In the genomic region with DNA sequence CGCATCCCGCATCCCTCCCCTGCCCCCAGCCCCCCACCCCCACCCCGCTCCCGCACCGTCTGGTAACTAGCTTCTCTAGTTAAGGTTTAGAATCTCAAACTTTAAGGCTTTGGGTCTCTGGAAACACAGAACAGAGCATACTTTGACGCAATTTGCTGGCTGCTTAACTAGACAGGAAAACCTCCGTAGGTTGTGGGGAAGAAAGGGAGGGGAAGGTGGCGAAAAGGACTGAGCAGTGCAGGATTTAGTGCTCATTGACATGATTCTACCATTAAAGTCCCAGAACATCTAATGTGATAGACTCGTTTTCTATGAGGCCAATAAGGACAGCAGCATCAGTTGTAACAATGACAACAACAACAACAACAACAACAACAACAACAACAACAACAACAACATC, we compare ENCODE assay signal across 9 mouse cellular contexts. TPM values are rescaled to one million over a fixed set of nuclear protein-coding genes. Genes with fewer than 3 reads are reported as not detected.
DNase-seq lines count a peak whose midpoint lies in the region; ATAC-seq and TF ChIP-seq lines count a peak whose summit lies in the region.
"Had no signal": no experiment of that assay in that cellular context is flagged by ENCODE, and none has a peak within 500 bp of the region (broad histone marks: within the 10 kb centered on the region; RNA-seq: fewer than 3 reads in every experiment).

No protein-coding gene starts in this region.

- H3K4me2 ChIP-seq in heart, embryonic 11.5 days = peak overlapping the region; percentile 87
- H3K4me2 ChIP-seq in hindbrain, embryonic 11.5 days (replicated peaks; ENCODE audit: low read depth, low read length) = peak overlapping the region; percentile 52
- H3K4me2 ChIP-seq in midbrain, embryonic 12.5 days (replicated peaks) = peak overlapping the region; percentile 93

- no peak for TF ChIP-seq CTCF in brain, embryonic 14.5 days (IDR thresholded peaks at IDR 0.05; ENCODE audit: borderline replicate concordance, extremely low read depth, insufficient read depth, insufficient read length)

- no peaks in the 10 kb centered on the region for H3K36me3 ChIP-seq in heart, embryonic 11.5 days (ENCODE audit: control insufficient read depth, insufficient read depth, low read length)
- no peaks in the 10 kb centered on the region for H3K36me3 ChIP-seq in hindbrain, embryonic 11.5 days (ENCODE audit: control insufficient read depth, insufficient read depth, low read length)
- no peaks in the 10 kb centered on the region for H3K36me3 ChIP-seq in midbrain, embryonic 12.5 days

- no peak for ATAC-seq in heart, embryonic 11.5 days (replicated peaks; ENCODE audit: insufficient number of reproducible peaks, low FRiP score, low TSS enrichment)
- peak; percentile 28; the same call in 1 of the 2 replicates for ATAC-seq in hindbrain, embryonic 11.5 days (ENCODE audit: low FRiP score)
- peak; percentile 7; the same call in 1 of the 2 replicates for ATAC-seq in midbrain, embryonic 12.5 days (ENCODE audit: low FRiP score, low read depth)
- ATAC-seq in monocyte, adult 5-6 weeks (replicated peaks; ENCODE audit: insufficient number of reproducible peaks, low FRiP score, low TSS enrichment, poor library complexity, severe bottlenecking) = no peak

- H3K9ac ChIP-seq in heart, embryonic 11.5 days (ENCODE audit: low read depth, low read length) = no peak overlapping the region
- H3K9ac ChIP-seq in hindbrain, embryonic 11.5 days (ENCODE audit: low read depth, low read length) = no peak overlapping the region
- peak overlapping the region; percentile 41 for H3K9ac ChIP-seq in midbrain, embryonic 12.5 days (replicated peaks)
- H3K9ac ChIP-seq: liver, embryonic 14.5 days had no signal

- WGBS in heart, embryonic 11.5 days (ENCODE audit: insufficient replicate concordance) = 3% methylated on average over 9 of the region's 9 CpGs
- WGBS in hindbrain, embryonic 11.5 days = under 1% methylated on average over 9 of the region's 9 CpGs
- WGBS in midbrain, embryonic 12.5 days = 1% methylated on average over 9 of the region's 9 CpGs

- TF ChIP-seq POLR2A in brain, embryonic 14.5 days (IDR thresholded peaks at IDR 0.05; ENCODE audit: borderline replicate concordance, extremely low read depth, insufficient read depth, insufficient read length, poor library complexity, severe bottlenecking) = no peak

- intact Hi-C loops in heart, postnatal 14 days (cut with DNase I) = no loop called here

- peaks cover 11% of the 10 kb centered on the region for H3K27me3 ChIP-seq in heart, embryonic 11.5 days (ENCODE audit: control insufficient read depth, insufficient read depth, low read length)
- no peaks in the 10 kb centered on the region for H3K27me3 ChIP-seq in hindbrain, embryonic 11.5 days (ENCODE audit: control insufficient read depth, insufficient read depth, low read length)
- peaks cover 16% of the 10 kb centered on the region for H3K27me3 ChIP-seq in midbrain, embryonic 12.5 days

- no peaks in the 10 kb centered on the region for H3K9me3 ChIP-seq in heart, embryonic 11.5 days (replicated peaks; ENCODE audit: control insufficient read depth, low read length)
- no peaks in the 10 kb centered on the region for H3K9me3 ChIP-seq in hindbrain, embryonic 11.5 days (ENCODE audit: control insufficient read depth, low read length)
- H3K9me3 ChIP-seq in midbrain, embryonic 12.5 days = no peaks in the 10 kb centered on the region

- no peak for DNase-seq in heart, postnatal 14 days
- peak; percentile 48 for DNase-seq in brain, embryonic 14.5 days (ENCODE audit: low read depth)
- DNase-seq in hindbrain, embryonic 11.5 days (ENCODE audit: low spot score) = peak; percentile 15
- DNase-seq in left cerebral cortex, adult 8-10 months (ENCODE audit: low spot score in 2 of 2) = no peak
- no peak for DNase-seq in frontal cortex, postnatal 14 days (ENCODE audit: low spot score in 2 of 2)

- peak overlapping the region; percentile 47 for H3K4me3 ChIP-seq in heart, embryonic 11.5 days (ENCODE audit: low read depth, low read length)
- peak overlapping the region; percentile 33 for H3K4me3 ChIP-seq in hindbrain, embryonic 11.5 days (ENCODE audit: low read depth, low read length)
- peak overlapping the region; percentile 53 for H3K4me3 ChIP-seq in midbrain, embryonic 12.5 days

- no peaks in the 10 kb centered on the region for H3K4me1 ChIP-seq in heart, embryonic 11.5 days (ENCODE audit: control insufficient read depth, insufficient read depth, low read length)
- no peaks in the 10 kb centered on the region for H3K4me1 ChIP-seq in hindbrain, embryonic 11.5 days (replicated peaks; ENCODE audit: control insufficient read depth, insufficient read depth, low read length)
- 0 out of 2 replicates have a peak, but pooled peaks cover 6% of the 10 kb centered on the region for H3K4me1 ChIP-seq in midbrain, embryonic 12.5 days

- H3K27ac ChIP-seq in heart, embryonic 11.5 days (ENCODE audit: low read depth, low read length) = no peak overlapping the region
- H3K27ac ChIP-seq in hindbrain, embryonic 11.5 days (ENCODE audit: low read depth, low read length) = no peak overlapping the region
- H3K27ac ChIP-seq in midbrain, embryonic 12.5 days (replicated peaks) = no peak overlapping the region
- H3K27ac ChIP-seq: liver, embryonic 14.5 days had no signal

RNA-seq across cellular contexts. Expression of a gene that starts 1.2 kb away (rescaled TPM):
- 0.14 and 0.23 TPM in 2 replicates for polyA plus RNA-seq in heart, embryonic 11.5 days (2014; fragmentation: Nextera tagmentation; extraction: Ambion mirVana)
- total RNA-seq in heart, postnatal 14 days (2021) = under 1 TPM; 0.73 to 0.74 TPM
- polyA plus RNA-seq in brain, embryonic 14.5 days (2012; rRNA removed) = 1.4 and 2.3 TPM in 2 replicates
- 1.2 and 1.6 TPM in 2 replicates for polyA plus RNA-seq in hindbrain, embryonic 11.5 days (2014; fragmentation: Nextera tagmentation; extraction: Ambion mirVana)
- 1.5 and 1.8 TPM in 2 replicates for polyA plus RNA-seq in midbrain, embryonic 12.5 days (2016; fragmentation: Nextera tagmentation; extraction: Ambion mirVana)
- total RNA-seq in monocyte, adult 5-6 weeks (2017) = not detected in 3 replicates
- 10 to 100 TPM; 18.7 to 24.7 (median 22.4) TPM for total RNA-seq in left cerebral cortex, adult 8-10 months (2022)

Comparison
In these comparisons a context has a peak if more than half of its experiments do, and no peak if none do; other contexts are left out.
1. ATAC-seq: peak in hindbrain, embryonic 11.5 days (single experiment) and midbrain, embryonic 12.5 days (single experiment); none in heart, embryonic 11.5 days (single experiment) and monocyte, adult 5-6 weeks (single experiment).
2. DNase-seq: peak in brain, embryonic 14.5 days (single experiment) and hindbrain, embryonic 11.5 days (single experiment); none in heart, postnatal 14 days (0 of 2), left cerebral cortex, adult 8-10 months (0 of 2) and frontal cortex, postnatal 14 days (0 of 2).
3. Peak in every context shown above with its lines, with median percentiles within 50 percentile points of each other: H3K4me2 ChIP-seq and H3K4me3 ChIP-seq.